Mouse (Mus musculus): ENCODE measurements around the gene Met. TPM values are rescaled to one million over a fixed set of nuclear protein-coding genes. Genes with fewer than 3 reads are reported as not detected.

Met gene
- polyA plus RNA-seq, 1 experiment from 2014 or later = 12.3 TPM

- Histone ChIP-seq H3K4me2 (ENCODE audit: low read depth, severe bottlenecking) (no peak overlapping the region), H3K9me3 (ENCODE audit: control insufficient read depth, low read length) (no peaks in the 10 kb centered on the region), H3K4me1 (ENCODE audit: control insufficient read depth, insufficient read depth, low read length) (no peaks in the 10 kb centered on the region), H3K4me3 (ENCODE audit: low read depth, low read length) (no peak overlapping the region), H3K36me3 (ENCODE audit: control insufficient read depth, insufficient read depth, low read length) (no peaks in the 10 kb centered on the region), H3K9ac (ENCODE audit: low read length) (no peak overlapping the region), H3K27ac (replicated peaks; ENCODE audit: low read depth, low read length) (no peak overlapping the region), H3K27me3 (ENCODE audit: control insufficient read depth, insufficient read depth, low read length) (no peaks in the 10 kb centered on the region)
- no peak for ATAC-seq (ENCODE audit: insufficient number of reproducible peaks, low FRiP score, low TSS enrichment, low read depth)
- 36% methylated on average over 9 of the region's 9 CpGs for WGBS
- peak; percentile 24 for DNase-seq (ENCODE audit: low spot score)
These were observed 81.9 kb downstream of the Met start for GRCm38 (mm10) chr6:17545480-17545879.

GRCm38 (mm10) chr6:17546341-17546740, 82.7 kb downstream of the Met start:
- H3K36me3 ChIP-seq (ENCODE audit: control insufficient read depth, insufficient read depth, low read length) = no peaks in the 10 kb centered on the region
- H3K4me3 ChIP-seq (ENCODE audit: low read depth, low read length) = no peak overlapping the region
- WGBS = 77% methylated on average over 9 of the region's 9 CpGs
- no peaks in the 10 kb centered on the region for H3K9me3 ChIP-seq (ENCODE audit: control insufficient read depth, low read length)
- H3K27ac ChIP-seq (replicated peaks; ENCODE audit: low read depth, low read length) = no peak overlapping the region
- H3K4me2 ChIP-seq (ENCODE audit: low read depth, severe bottlenecking) = no peak overlapping the region
- ATAC-seq (ENCODE audit: insufficient number of reproducible peaks, low FRiP score, low TSS enrichment, low read depth) (no peak), DNase-seq (ENCODE audit: low spot score) (no peak)
- H3K27me3 ChIP-seq (ENCODE audit: control insufficient read depth, insufficient read depth, low read length) = no peaks in the 10 kb centered on the region
- no peak overlapping the region for H3K9ac ChIP-seq (ENCODE audit: low read length)
- no peaks in the 10 kb centered on the region for H3K4me1 ChIP-seq (ENCODE audit: control insufficient read depth, insufficient read depth, low read length)

GRCm38 (mm10) chr6:17546825-17547224, 83.2 kb downstream of the Met start:
- DNase-seq (ENCODE audit: low spot score) = no peak
- Histone ChIP-seq H3K27me3 (ENCODE audit: control insufficient read depth, insufficient read depth, low read length) (no peaks in the 10 kb centered on the region), H3K9ac (ENCODE audit: low read length) (no peak overlapping the region), H3K4me2 (ENCODE audit: low read depth, severe bottlenecking) (no peak overlapping the region), H3K9me3 (ENCODE audit: control insufficient read depth, low read length) (no peaks in the 10 kb centered on the region), H3K4me1 (ENCODE audit: control insufficient read depth, insufficient read depth, low read length) (no peaks in the 10 kb centered on the region), H3K27ac (replicated peaks; ENCODE audit: low read depth, low read length) (no peak overlapping the region), H3K36me3 (ENCODE audit: control insufficient read depth, insufficient read depth, low read length) (no peaks in the 10 kb centered on the region), H3K4me3 (ENCODE audit: low read depth, low read length) (no peak overlapping the region)
- 38% methylated on average over 5 of the region's 5 CpGs for WGBS
- peak; percentile 57; the same call in 1 of the 2 replicates for ATAC-seq (ENCODE audit: insufficient number of reproducible peaks, low FRiP score, low TSS enrichment, low read depth)

GRCm38 (mm10) chr6:17548786-17549185, 85.2 kb downstream of the Met start:
- Histone ChIP-seq H3K9ac (ENCODE audit: low read length) (no peak overlapping the region), H3K4me2 (ENCODE audit: low read depth, severe bottlenecking) (no peak overlapping the region), H3K36me3 (ENCODE audit: control insufficient read depth, insufficient read depth, low read length) (no peaks in the 10 kb centered on the region), H3K27me3 (ENCODE audit: control insufficient read depth, insufficient read depth, low read length) (no peaks in the 10 kb centered on the region), H3K27ac (replicated peaks; ENCODE audit: low read depth, low read length) (no peak overlapping the region), H3K4me3 (ENCODE audit: low read depth, low read length) (no peak overlapping the region), H3K9me3 (ENCODE audit: control insufficient read depth, low read length) (no peaks in the 10 kb centered on the region), H3K4me1 (ENCODE audit: control insufficient read depth, insufficient read depth, low read length) (no peaks in the 10 kb centered on the region)
- WGBS = 84% methylated on average over 4 of the region's 4 CpGs
- DNase-seq (ENCODE audit: low spot score) (no peak), ATAC-seq (ENCODE audit: insufficient number of reproducible peaks, low FRiP score, low TSS enrichment, low read depth) (no peak)

- Histone ChIP-seq H3K27me3 (ENCODE audit: control insufficient read depth, insufficient read depth, low read length) (no peaks in the 10 kb centered on the region), H3K4me2 (ENCODE audit: low read depth, severe bottlenecking) (no peak overlapping the region), H3K9me3 (ENCODE audit: control insufficient read depth, low read length) (no peaks in the 10 kb centered on the region), H3K36me3 (ENCODE audit: control insufficient read depth, insufficient read depth, low read length) (no peaks in the 10 kb centered on the region), H3K4me3 (ENCODE audit: low read depth, low read length) (no peak overlapping the region), H3K9ac (ENCODE audit: low read length) (no peak overlapping the region), H3K27ac (replicated peaks; ENCODE audit: low read depth, low read length) (no peak overlapping the region), H3K4me1 (ENCODE audit: control insufficient read depth, insufficient read depth, low read length) (no peaks in the 10 kb centered on the region)
- 93% methylated on average over 3 of the region's 3 CpGs for WGBS
- DNase-seq (ENCODE audit: low spot score) (no peak), ATAC-seq (ENCODE audit: insufficient number of reproducible peaks, low FRiP score, low TSS enrichment, low read depth) (no peak)
These were observed 86.0 kb downstream of the Met start for GRCm38 (mm10) chr6:17549645-17550044.

- Histone ChIP-seq H3K27ac (replicated peaks; ENCODE audit: low read depth, low read length) (no peak overlapping the region), H3K36me3 (ENCODE audit: control insufficient read depth, insufficient read depth, low read length) (no peaks in the 10 kb centered on the region), H3K9me3 (ENCODE audit: control insufficient read depth, low read length) (no peaks in the 10 kb centered on the region), H3K4me2 (ENCODE audit: low read depth, severe bottlenecking) (no peak overlapping the region), H3K4me1 (ENCODE audit: control insufficient read depth, insufficient read depth, low read length) (no peaks in the 10 kb centered on the region), H3K27me3 (ENCODE audit: control insufficient read depth, insufficient read depth, low read length) (no peaks in the 10 kb centered on the region), H3K4me3 (ENCODE audit: low read depth, low read length) (no peak overlapping the region), H3K9ac (ENCODE audit: low read length) (no peak overlapping the region)
- WGBS = 82% methylated on average over 7 of the region's 7 CpGs
- ATAC-seq (ENCODE audit: insufficient number of reproducible peaks, low FRiP score, low TSS enrichment, low read depth) = no peak
- DNase-seq (ENCODE audit: low spot score) = no peak
These were observed 90.7 kb downstream of the Met start for GRCm38 (mm10) chr6:17554263-17554662.

- no peaks in the 10 kb centered on the region for H3K27me3 ChIP-seq (ENCODE audit: control insufficient read depth, insufficient read depth, low read length)
- H3K36me3 ChIP-seq (ENCODE audit: control insufficient read depth, insufficient read depth, low read length) = no peaks in the 10 kb centered on the region
- H3K4me3 ChIP-seq (ENCODE audit: low read depth, low read length) = no peak overlapping the region
- H3K4me1 ChIP-seq (ENCODE audit: control insufficient read depth, insufficient read depth, low read length) = no peaks in the 10 kb centered on the region
- DNase-seq (ENCODE audit: low spot score) (no peak), ATAC-seq (ENCODE audit: insufficient number of reproducible peaks, low FRiP score, low TSS enrichment, low read depth) (no peak)
- H3K9ac ChIP-seq (ENCODE audit: low read length) = no peak overlapping the region
- H3K4me2 ChIP-seq (ENCODE audit: low read depth, severe bottlenecking) = no peak overlapping the region
- 38% methylated on average over 3 of the region's 3 CpGs for WGBS
- no peaks in the 10 kb centered on the region for H3K9me3 ChIP-seq (ENCODE audit: control insufficient read depth, low read length)
- H3K27ac ChIP-seq (replicated peaks; ENCODE audit: low read depth, low read length) = no peak overlapping the region
These were observed 91.2 kb downstream of the Met start for GRCm38 (mm10) chr6:17554757-17555156.

DNA sequence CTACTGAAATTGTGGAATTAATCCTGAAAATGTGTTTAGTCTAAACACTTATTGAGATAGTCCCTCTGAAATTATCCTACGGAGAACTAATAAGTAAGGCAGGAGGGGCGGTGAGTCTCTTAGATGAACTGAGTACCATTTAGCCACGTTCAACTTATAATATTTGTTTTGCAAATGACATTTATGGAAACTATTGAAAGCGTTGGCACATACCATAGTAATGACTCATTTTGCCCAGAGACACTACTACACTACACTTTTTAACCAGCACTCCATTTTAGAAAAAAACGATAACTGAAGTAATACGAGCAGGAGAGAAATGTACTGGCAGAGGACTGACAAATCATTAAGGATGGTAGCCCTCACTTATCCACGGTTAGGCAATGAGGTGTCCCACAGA, 92.1 kb downstream of the Met start:
- H3K4me1 ChIP-seq (ENCODE audit: control insufficient read depth, insufficient read depth, low read length) = no peaks in the 10 kb centered on the region
- H3K4me2 ChIP-seq (ENCODE audit: low read depth, severe bottlenecking) = no peak overlapping the region
- 90% methylated on average over 7 of the region's 7 CpGs for WGBS
- H3K4me3 ChIP-seq (ENCODE audit: low read depth, low read length) = no peak overlapping the region
- DNase-seq (ENCODE audit: low spot score) = no peak
- H3K36me3 ChIP-seq (ENCODE audit: control insufficient read depth, insufficient read depth, low read length) = no peaks in the 10 kb centered on the region
- H3K9me3 ChIP-seq (ENCODE audit: control insufficient read depth, low read length) = no peaks in the 10 kb centered on the region
- H3K9ac ChIP-seq (ENCODE audit: low read length) = no peak overlapping the region
- ATAC-seq (ENCODE audit: insufficient number of reproducible peaks, low FRiP score, low TSS enrichment, low read depth) = no peak
- H3K27me3 ChIP-seq (ENCODE audit: control insufficient read depth, insufficient read depth, low read length) = no peaks in the 10 kb centered on the region
- H3K27ac ChIP-seq (replicated peaks; ENCODE audit: low read depth, low read length) = no peak overlapping the region

- no peak for DNase-seq (ENCODE audit: low spot score)
- Histone ChIP-seq H3K4me3 (ENCODE audit: low read depth, low read length) (no peak overlapping the region), H3K27me3 (ENCODE audit: control insufficient read depth, insufficient read depth, low read length) (no peaks in the 10 kb centered on the region), H3K36me3 (ENCODE audit: control insufficient read depth, insufficient read depth, low read length) (no peaks in the 10 kb centered on the region), H3K4me1 (ENCODE audit: control insufficient read depth, insufficient read depth, low read length) (no peaks in the 10 kb centered on the region), H3K4me2 (ENCODE audit: low read depth, severe bottlenecking) (no peak overlapping the region), H3K9me3 (ENCODE audit: control insufficient read depth, low read length) (no peaks in the 10 kb centered on the region), H3K9ac (ENCODE audit: low read length) (no peak overlapping the region), H3K27ac (replicated peaks; ENCODE audit: low read depth, low read length) (no peak overlapping the region)
- 77% methylated on average over 4 of the region's 4 CpGs for WGBS
- no peak for ATAC-seq (ENCODE audit: insufficient number of reproducible peaks, low FRiP score, low TSS enrichment, low read depth)
These were observed 96.1 kb downstream of the Met start for GRCm38 (mm10) chr6:17559657-17560056.
